Mouse (Mus musculus) testis, adult 2 months (tissue): Measurements from ENCODE around the gene Ncf4.

Experiments used
- CTCF ChIP-seq: fragments of 200-500 bp; IDR thresholded peaks from 2 replicates; pipeline ENCODE4 v1.5.1; 2012; ENCODE audit warnings: low read depth, mild to moderate bottlenecking, inconsistent platforms, low read length, moderate library complexity; ENCODE audit not compliant: control insufficient read depth, insufficient read depth, insufficient replicate concordance
- POLR2A ChIP-seq: fragments of 200-500 bp; IDR thresholded peaks from 2 replicates; pipeline ENCODE4 v1.6.1; 2012; ENCODE audit warnings: low read depth, mild to moderate bottlenecking, inconsistent platforms, low read length, moderate library complexity; ENCODE audit not compliant: control insufficient read depth

DNA sequence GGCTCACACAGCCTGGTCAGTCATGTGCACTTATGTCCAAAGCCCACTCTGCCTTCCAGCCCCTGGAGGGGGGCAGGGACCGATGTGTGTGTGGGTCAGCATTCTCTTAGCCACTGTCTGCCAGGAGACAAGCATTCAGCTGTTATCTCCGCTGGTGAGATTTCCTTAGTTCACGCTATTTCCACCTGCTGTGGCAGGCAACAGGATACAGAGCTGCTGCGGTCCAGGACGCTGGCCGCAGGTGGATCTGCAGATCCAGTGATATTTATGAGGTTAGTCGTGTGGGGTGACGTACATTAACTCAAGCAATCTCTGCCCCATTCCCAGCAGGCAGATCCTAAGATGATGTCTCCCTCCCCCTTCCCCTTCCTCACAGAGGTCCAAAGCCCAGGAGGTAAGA lies 33.2 kb upstream of the Ncf4 start:
- no peak for TF ChIP-seq CTCF
- TF ChIP-seq POLR2A, result no peak
